In genomic region chr11:5877421-5877820, GRCm38 (mm10) we compare ENCODE assay signal across 9 mouse cellular contexts. TPM values are rescaled to one million over a fixed set of nuclear protein-coding genes. Genes with fewer than 3 reads are reported as not detected.
A peak's percentile ranks its signal among the peaks of the same experiment; 100 is the strongest.
DNase-seq lines count a peak whose midpoint lies in the region; ATAC-seq and TF ChIP-seq lines count a peak whose summit lies in the region.
"Had no signal": no experiment of that assay in that cellular context is flagged by ENCODE, and none has a peak within 500 bp of the region (broad histone marks: within the 10 kb centered on the region; RNA-seq: fewer than 3 reads in every experiment).

No protein-coding gene starts in this region.

- no peak for TF ChIP-seq EP300 in MEL (IDR thresholded peaks at IDR 0.05; ENCODE audit: low read depth in 1 of 2, low read length in 2 of 2)

- H3K36me3 ChIP-seq in heart, embryonic 16.5 days (ENCODE audit: control insufficient read depth, insufficient read depth): peaks cover 28% of the 10 kb centered on the region
- H3K36me3 ChIP-seq in MEL (ENCODE audit: control insufficient read depth in 1 of 2, insufficient read depth in 2 of 2, low read length in 2 of 2): peaks cover 0 to 8% of the 10 kb centered on the region in 2 experiments; a peak in 3 of 4 replicates
- H3K36me3 ChIP-seq in hindbrain, embryonic 10.5 days: peaks cover 43% of the 10 kb centered on the region
- peaks cover 44% of the 10 kb centered on the region for H3K36me3 ChIP-seq in midbrain, embryonic 10.5 days

- TF ChIP-seq CTCF in MEL (IDR thresholded peaks at IDR 0.05 in 2 of 3, conservative IDR thresholded peaks at IDR 0.05 in 1 of 3; ENCODE audit: control insufficient read depth in 1 of 3, insufficient read depth in 1 of 3, low read depth in 2 of 3, low read length in 3 of 3, poor library complexity in 1 of 3, severe bottlenecking in 1 of 3): no peak

- no peak for DNase-seq in heart, postnatal 25 days (ENCODE audit: low spot score)
- peak; percentile 71 for DNase-seq in MEL (ENCODE audit: low read depth, low spot score)
- DNase-seq in hindbrain, embryonic 10.5 days (ENCODE audit: low spot score): no peak
- DNase-seq in midbrain, embryonic 10.5 days (ENCODE audit: low spot score): no peak
- DNase-seq in urinary bladder, postnatal 4 days (ENCODE audit: low spot score in 2 of 2): no peak
- DNase-seq in spleen, postnatal 4 days (ENCODE audit: low spot score in 2 of 2): no peak
- DNase-seq in thymus, postnatal 4 days: no peak

- peaks cover 16% of the 10 kb centered on the region for H3K4me1 ChIP-seq in heart, embryonic 16.5 days (ENCODE audit: control insufficient read depth, insufficient read depth, low read length)
- H3K4me1 ChIP-seq in MEL (ENCODE audit: control insufficient read depth in 1 of 2, insufficient read depth in 2 of 2, low read length in 2 of 2): peaks cover 3 to 11% of the 10 kb centered on the region in 2 experiments; a peak in 3 of 4 replicates
- H3K4me1 ChIP-seq in hindbrain, embryonic 10.5 days (replicated peaks): peaks cover 32% of the 10 kb centered on the region
- peaks cover 32% of the 10 kb centered on the region for H3K4me1 ChIP-seq in midbrain, embryonic 10.5 days

- H3K9me3 ChIP-seq in heart, embryonic 16.5 days (replicated peaks; ENCODE audit: control insufficient read depth, low read length): no peaks in the 10 kb centered on the region; the same call in 1 of the 2 replicates
- no peaks in the 10 kb centered on the region for H3K9me3 ChIP-seq in MEL (replicated peaks; ENCODE audit: insufficient read depth, low read length)
- no peaks in the 10 kb centered on the region for H3K9me3 ChIP-seq in hindbrain, embryonic 10.5 days
- H3K9me3 ChIP-seq in midbrain, embryonic 10.5 days (replicated peaks): no peaks in the 10 kb centered on the region

- H3K4me3 ChIP-seq in heart, embryonic 16.5 days (ENCODE audit: low read length): peak overlapping the region; percentile 85
- H3K4me3 ChIP-seq in MEL (ENCODE audit: control insufficient read depth in 1 of 2, insufficient read depth in 1 of 2, low read depth in 2 of 2, low read length in 2 of 2): peak overlapping the region; percentile 80 to 87
- peak overlapping the region; percentile 69 for H3K4me3 ChIP-seq in hindbrain, embryonic 10.5 days
- peak overlapping the region; percentile 68 for H3K4me3 ChIP-seq in midbrain, embryonic 10.5 days

- ATAC-seq in heart, embryonic 16.5 days (replicated peaks; ENCODE audit: extremely low read depth, insufficient read depth, low FRiP score): no peak

- H3K27ac ChIP-seq in heart, embryonic 16.5 days (ENCODE audit: low read length): no peak overlapping the region
- H3K27ac ChIP-seq in MEL (ENCODE audit: control insufficient read depth, low read depth, low read length): peak overlapping the region; percentile 57
- H3K27ac ChIP-seq in hindbrain, embryonic 10.5 days: peak overlapping the region; percentile 89
- peak overlapping the region; percentile 92 for H3K27ac ChIP-seq in midbrain, embryonic 10.5 days (replicated peaks)

- peaks cover 11% of the 10 kb centered on the region for H3K79me2 ChIP-seq in MEL (ENCODE audit: control insufficient read depth, insufficient read depth, low read length, poor library complexity)

- intact Hi-C loops in heart, postnatal 25 days (cut with DNase I): loop anchor here (5.0 kb wide), 1 partner anchor 40 kb away; the partner anchor contains the start of gene Polm

- no peak for TF ChIP-seq POLR2A in MEL (IDR thresholded peaks at IDR 0.05; ENCODE audit: control insufficient read depth in 1 of 2, insufficient read depth in 1 of 2, low read depth in 1 of 2, low read length in 2 of 2, poor library complexity in 1 of 2)

- no peak for TF ChIP-seq RAD21 in MEL (IDR thresholded peaks at IDR 0.05; ENCODE audit: low read depth, low read length)

- WGBS in heart, embryonic 16.5 days: 2% methylated on average over 5 of the region's 5 CpGs
- WGBS in hindbrain, embryonic 10.5 days: 8% methylated on average over 5 of the region's 5 CpGs
- 7% methylated on average over 5 of the region's 5 CpGs for WGBS in midbrain, embryonic 10.5 days

- H3K27me3 ChIP-seq in heart, embryonic 16.5 days (ENCODE audit: control insufficient read depth, insufficient read depth, low read length): no peaks in the 10 kb centered on the region
- H3K27me3 ChIP-seq in MEL (ENCODE audit: control insufficient read depth in 1 of 2, insufficient read depth in 2 of 2, low read length in 2 of 2): no peaks in the 10 kb centered on the region
- no peaks in the 10 kb centered on the region for H3K27me3 ChIP-seq in hindbrain, embryonic 10.5 days (ENCODE audit: insufficient read depth, poor library complexity, severe bottlenecking)
- H3K27me3 ChIP-seq in midbrain, embryonic 10.5 days (ENCODE audit: low read depth, poor library complexity, severe bottlenecking): no peaks in the 10 kb centered on the region

- H3K4me2 ChIP-seq in heart, embryonic 16.5 days (ENCODE audit: low read depth, low read length): peak overlapping the region; percentile 69

- H3K9ac ChIP-seq in heart, embryonic 16.5 days (ENCODE audit: low read length): peak overlapping the region; percentile 82
- peak overlapping the region; percentile 87 for H3K9ac ChIP-seq in MEL (ENCODE audit: control insufficient read depth, low read depth, low read length, poor library complexity, severe bottlenecking)

TF ChIP-seq in MEL, 35 proteins besides CTCF, POLR2A, EP300 and RAD21:
- TF ChIP-seq TAL1 (IDR thresholded peaks at IDR 0.05; ENCODE audit: low read length): no peak
- no peak for TF ChIP-seq ZC3H11A (IDR thresholded peaks at IDR 0.05; ENCODE audit: low read depth, low read length)
- TF ChIP-seq KAT2A (conservative IDR thresholded peaks at IDR 0.05; ENCODE audit: low read depth, low read length): no peak
- TF ChIP-seq CHD1 (IDR thresholded peaks at IDR 0.05; ENCODE audit: low read depth, low read length): 0 out of 2 replicates have a peak, but pooled peaks have one; percentile 35
- 0 out of 2 replicates have a peak, but pooled peaks have one; percentile 5 for TF ChIP-seq GATA1 (IDR thresholded peaks at IDR 0.05; ENCODE audit: low read depth, low read length)
- TF ChIP-seq USF2 (IDR thresholded peaks at IDR 0.05; ENCODE audit: borderline replicate concordance in 1 of 2, insufficient read depth in 1 of 2, low read depth in 1 of 2, low read length in 2 of 2): no peak
- TF ChIP-seq POLR2AphosphoS5 (IDR thresholded peaks at IDR 0.05; ENCODE audit: borderline replicate concordance, low read depth, low read length): no peak
- TF ChIP-seq USF1 (IDR thresholded peaks at IDR 0.05; ENCODE audit: low read depth, low read length): no peak
- no peak for TF ChIP-seq TBP (IDR thresholded peaks at IDR 0.05; ENCODE audit: low read depth, low read length)
- no peak for TF ChIP-seq ETS1 (IDR thresholded peaks at IDR 0.05; ENCODE audit: low read depth, low read length)
- no peak for TF ChIP-seq POLR2AphosphoS2 (IDR thresholded peaks at IDR 0.05; ENCODE audit: low read length)
- TF ChIP-seq RCOR1 (IDR thresholded peaks at IDR 0.05; ENCODE audit: low read depth, low read length): no peak
- no peak for TF ChIP-seq JUND (IDR thresholded peaks at IDR 0.05; ENCODE audit: low read depth, low read length)
- no peak for TF ChIP-seq ZMIZ1 (IDR thresholded peaks at IDR 0.05; ENCODE audit: low read depth, low read length)
- TF ChIP-seq MYB (IDR thresholded peaks at IDR 0.05; ENCODE audit: low read depth, low read length): no peak
- TF ChIP-seq BHLHE40 (IDR thresholded peaks at IDR 0.05; ENCODE audit: borderline replicate concordance, low read depth, low read length): no peak
TF ChIP-seq in MEL: peak in this region for 2.

RNA-seq across cellular contexts. Expression of gene Pold2, which starts 0.7 kb away (rescaled TPM):
- 113 and 115 TPM in 2 replicates for polyA plus RNA-seq in heart, embryonic 16.5 days (2015; fragmentation: Nextera tagmentation; extraction: Ambion mirVana)
- total RNA-seq in heart, postnatal 25 days (2021): 10 to 100 TPM; 29.2 to 33.2 TPM
- total RNA-seq in MEL (2012; rRNA removed): 285 and 366 TPM in 2 replicates
- 100 to 1,000 TPM in 1 of 2 experiments, not detected in 1; 261 TPM for polyA plus RNA-seq in MEL (2012; ENCODE audit: insufficient read depth in 1 of 2, insufficient read length in 2 of 2, low read depth in 1 of 2, low replicate concordance in 2 of 2, missing spikeins in 1 of 2)
- 137 and 152 TPM in 2 replicates for polyA plus RNA-seq in hindbrain, embryonic 10.5 days (2016; fragmentation: Nextera tagmentation; extraction: Ambion mirVana)
- polyA plus RNA-seq in midbrain, embryonic 10.5 days (2016; fragmentation: Nextera tagmentation; extraction: Ambion mirVana): 148 and 160 TPM in 2 replicates

RNA-seq across cellular contexts. Expression of gene Aebp1, which starts 15.7 kb away (rescaled TPM):
- 35.7 and 36.5 TPM in 2 replicates for polyA plus RNA-seq in heart, embryonic 16.5 days (2015; fragmentation: Nextera tagmentation; extraction: Ambion mirVana)
- 10 to 100 TPM; 18.5 to 23.3 TPM for total RNA-seq in heart, postnatal 25 days (2021)
- total RNA-seq in MEL (2012; rRNA removed): not detected in 2 replicates
- under 1 TPM in 1 of 2 experiments, not detected in 1; 0.10 TPM for polyA plus RNA-seq in MEL (2012; ENCODE audit: insufficient read depth in 1 of 2, insufficient read length in 2 of 2, low read depth in 1 of 2, low replicate concordance in 2 of 2, missing spikeins in 1 of 2)
- 12.5 and 24.3 TPM in 2 replicates for polyA plus RNA-seq in hindbrain, embryonic 10.5 days (2016; fragmentation: Nextera tagmentation; extraction: Ambion mirVana)
- polyA plus RNA-seq in midbrain, embryonic 10.5 days (2016; fragmentation: Nextera tagmentation; extraction: Ambion mirVana): 8.1 and 13.5 TPM in 2 replicates

RNA-seq across cellular contexts. Expression of gene Myl7, which starts 21.2 kb away (rescaled TPM):
- polyA plus RNA-seq in heart, embryonic 16.5 days (2015; fragmentation: Nextera tagmentation; extraction: Ambion mirVana): 3,470 and 5,161 TPM in 2 replicates
- 100 to 1,000 TPM; 742 to 813 TPM for total RNA-seq in heart, postnatal 25 days (2021)
- not detected in 2 replicates for total RNA-seq in MEL (2012; rRNA removed)
- polyA plus RNA-seq in MEL (2012; ENCODE audit: insufficient read depth in 1 of 2, insufficient read length in 2 of 2, low read depth in 1 of 2, low replicate concordance in 2 of 2, missing spikeins in 1 of 2): not detected
- polyA plus RNA-seq in hindbrain, embryonic 10.5 days (2016; fragmentation: Nextera tagmentation; extraction: Ambion mirVana): 2.6 and 14.6 TPM in 2 replicates
- 2.5 and 3.7 TPM in 2 replicates for polyA plus RNA-seq in midbrain, embryonic 10.5 days (2016; fragmentation: Nextera tagmentation; extraction: Ambion mirVana)
- total RNA-seq: hematopoietic stem cell, adult 5-6 weeks had no signal

RNA-seq across cellular contexts. Expression of gene Polm, which starts 39.6 kb away (rescaled TPM):
- 6.2 and 6.4 TPM in 2 replicates for polyA plus RNA-seq in heart, embryonic 16.5 days (2015; fragmentation: Nextera tagmentation; extraction: Ambion mirVana)
- 1 to 10 TPM; 3.0 to 3.6 TPM for total RNA-seq in heart, postnatal 25 days (2021)
- 5.4 TPM in 2 replicates for total RNA-seq in MEL (2012; rRNA removed)
- polyA plus RNA-seq in MEL (2012; ENCODE audit: insufficient read depth in 1 of 2, insufficient read length in 2 of 2, low read depth in 1 of 2, low replicate concordance in 2 of 2, missing spikeins in 1 of 2): 10 to 100 TPM in 1 of 2 experiments, not detected in 1; 18.3 TPM
- polyA plus RNA-seq in hindbrain, embryonic 10.5 days (2016; fragmentation: Nextera tagmentation; extraction: Ambion mirVana): 9.5 and 10.3 TPM in 2 replicates
- 9.8 and 10.8 TPM in 2 replicates for polyA plus RNA-seq in midbrain, embryonic 10.5 days (2016; fragmentation: Nextera tagmentation; extraction: Ambion mirVana)

Comparison
In these comparisons a context has a peak if more than half of its experiments do, and no peak if none do; other contexts are left out.
1. RNA of gene Myl7, which starts 21.2 kb away (polyA plus RNA-seq): 3,470 to 5,161 TPM in heart, embryonic 16.5 days; 2.5 to 3.7 TPM in midbrain, embryonic 10.5 days, 2.6 to 14.6 TPM in hindbrain, embryonic 10.5 days and not detected in MEL; every median in the first group is over 100 times any median in the second.
2. Peak in every context shown above with its lines, with median percentiles within 50 percentile points of each other: H3K4me3 ChIP-seq.